Mouse (Mus musculus) liver, postnatal 0 days (tissue): Measurements from ENCODE around the gene Slc22a14. TPM values are rescaled to one million over a fixed set of nuclear protein-coding genes. Genes with fewer than 3 reads are reported as not detected.

Experiments
- ATAC-seq: fragments of 200-750 bp; cut with Nextera tagmentation; 2 replicates; pipeline ENCODE4 v1.8.0; 2017; ENCODE audit warnings: mild to moderate bottlenecking, moderate library complexity
- DNase-seq: peaks from one replicate; pipeline ENCODE4 v3.0.0-alpha.2; 2016
- H3K27ac ChIP-seq: fragments of 300-500 bp; sonication (generic); 2 replicates; pipeline ENCODE4 v1.5.1; 2014; ENCODE audit warnings: antibody characterized with exemption, moderate library complexity, mild to moderate bottlenecking, low read depth
- H3K27me3 ChIP-seq: fragments of 300-500 bp; sonication (generic); 2 replicates; pipeline ENCODE4 v1.6.1; 2014; ENCODE audit warnings: low read length, control low read depth, mixed read lengths; ENCODE audit not compliant: insufficient read depth
- H3K36me3 ChIP-seq: fragments of 300-500 bp; sonication (generic); replicated peaks from 2 replicates; pipeline ENCODE4 v1.6.1; 2014; ENCODE audit warnings: mild to moderate bottlenecking, control low read depth, low read length, moderate library complexity, mixed read lengths; ENCODE audit not compliant: insufficient read depth
- H3K4me1 ChIP-seq: fragments of 300-500 bp; sonication (generic); 2 replicates; pipeline ENCODE4 v1.6.1; 2014; ENCODE audit warnings: antibody characterized with exemption, mild to moderate bottlenecking, control low read depth; ENCODE audit not compliant: insufficient read depth
- H3K4me2 ChIP-seq: fragments of 300-500 bp; sonication (generic); 2 replicates; pipeline ENCODE4 v1.6.1; 2014; ENCODE audit warnings: low read depth, mild to moderate bottlenecking, low read length, moderate library complexity, mixed read lengths
- H3K4me3 ChIP-seq: fragments of 300-500 bp; sonication (generic); 2 replicates; pipeline ENCODE4 v1.5.1; 2014; ENCODE audit warnings: low read depth, low read length
- H3K9ac ChIP-seq: fragments of 300-500 bp; sonication (generic); replicated peaks from 2 replicates; pipeline ENCODE4 v1.6.1; 2014; ENCODE audit warnings: mild to moderate bottlenecking, moderate library complexity
- H3K9me3 ChIP-seq: fragments of 300-500 bp; sonication (generic); 2 replicates; pipeline ENCODE4 v1.6.1; 2016; ENCODE audit warnings: mild to moderate bottlenecking, control low read depth, low read length, mixed read lengths
- CTCF ChIP-seq: sonication (generic); IDR thresholded peaks from 2 replicates; pipeline ENCODE4 v1.5.1; 2016; ENCODE audit warnings: antibody characterized with exemption, low read depth
- EP300 ChIP-seq: IDR thresholded peaks from 2 replicates; pipeline ENCODE4 v1.6.1; 2016; ENCODE audit warnings: antibody characterized with exemption, low read depth, mild to moderate bottlenecking
- whole genome bisulfite sequencing: fragments of 180-500 bp; shearing (Covaris S2); extraction: QIAGEN DNeasy Blood & Tissue Kit; methylation state at CpG from one replicate; pipeline ENCODE4 v1.1.7; 2014; ENCODE audit not compliant: insufficient replicate concordance; 5-methylcytosine and 5-hydroxymethylcytosine counted together
- polyA plus RNA-seq: library from polyadenylated mRNA; unstranded; fragments of >200 nt; fragmentation: Nextera tagmentation; extraction: Ambion mirVana; gene quantifications from 2 replicates; pipeline ENCODE4 v1.2.1, GENCODE M21; 2015

Slc22a14 gene
- polyA plus RNA-seq, 1 experiment from 2014 or later: not detected

DNA sequence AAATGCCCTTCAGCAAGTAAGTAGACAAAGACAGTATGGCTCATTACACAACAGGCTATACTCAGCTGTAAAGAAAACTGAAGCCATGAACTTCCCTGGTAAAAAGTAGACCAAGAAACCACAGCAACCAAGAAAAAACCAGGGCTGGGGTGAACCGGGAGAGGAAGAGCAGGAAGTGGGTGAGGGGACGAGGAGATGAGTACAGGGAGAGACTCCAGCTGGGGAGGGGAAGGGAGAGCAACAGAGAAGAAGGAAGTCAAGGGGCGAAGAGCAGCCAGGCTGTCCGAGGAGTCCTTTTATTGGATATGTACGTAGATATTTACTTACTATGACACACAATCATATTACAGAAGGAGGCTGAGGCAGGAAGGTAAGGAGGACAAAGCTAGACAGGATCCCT is 117.4 kb downstream of the Slc22a14 start:
- Histone ChIP-seq H3K27ac (peak overlapping the region; percentile 23), H3K4me3 (no peak overlapping the region), H3K4me2 (no peak overlapping the region), H3K36me3 (peaks cover 31% of the 10 kb centered on the region), H3K9me3 (no peaks in the 10 kb centered on the region), H3K4me1 (no peaks in the 10 kb centered on the region), H3K9ac (no peak overlapping the region), H3K27me3 (no peaks in the 10 kb centered on the region)
- ATAC-seq: no peak
- no peak for DNase-seq
- TF ChIP-seq EP300 (no peak), CTCF (no peak)
- WGBS: 45% methylated on average over 5 of the region's 5 CpGs

DNA sequence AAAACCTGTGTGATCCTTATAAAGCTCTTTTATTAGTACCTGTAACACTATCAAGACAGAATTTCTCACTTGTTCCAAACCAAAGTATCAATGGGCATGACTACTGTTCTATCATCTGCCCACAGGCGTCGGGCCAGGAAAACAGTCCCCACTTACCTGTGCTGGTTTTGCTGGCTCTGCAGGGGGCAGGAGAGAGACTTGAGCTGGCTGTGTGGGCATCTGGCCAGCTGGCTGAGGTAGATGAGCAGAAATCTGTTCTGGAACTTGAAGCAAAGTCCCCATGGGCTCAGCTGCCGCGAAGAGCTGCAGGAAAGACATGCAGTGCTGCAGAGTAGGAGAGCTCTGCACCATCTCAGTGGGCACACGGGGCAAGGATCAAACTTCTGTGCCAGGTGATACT is 118.5 kb downstream of the Slc22a14 start:
- H3K9me3 ChIP-seq: no peaks in the 10 kb centered on the region

DNA sequence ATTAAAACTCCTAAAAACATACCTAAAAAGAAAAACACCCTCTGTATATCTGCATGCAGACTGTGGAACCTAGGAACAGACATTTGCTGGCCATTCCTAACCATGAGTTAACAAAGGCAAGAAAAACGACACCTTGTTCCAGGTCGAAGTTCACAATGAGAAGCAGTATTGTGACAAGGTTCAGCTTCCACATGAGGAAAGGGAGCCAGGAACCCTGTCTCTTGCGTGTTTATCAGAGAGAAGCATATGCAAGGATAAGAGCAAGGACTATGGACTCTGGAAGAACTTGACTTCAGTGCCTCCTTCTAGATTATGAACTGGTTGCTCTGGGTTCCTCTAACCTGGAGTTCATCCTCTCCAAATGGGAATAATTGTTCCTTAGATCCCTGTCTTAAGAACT is 121.4 kb downstream of the Slc22a14 start:
- no peaks in the 10 kb centered on the region for H3K4me1 ChIP-seq
- H3K9me3 ChIP-seq: no peaks in the 10 kb centered on the region
- peaks cover 41% of the 10 kb centered on the region for H3K36me3 ChIP-seq
- TF ChIP-seq CTCF (no peak), EP300 (no peak)
- no peak overlapping the region for H3K4me2 ChIP-seq
- DNase-seq (no peak), ATAC-seq (no peak)
- H3K4me3 ChIP-seq: no peak overlapping the region
- no peaks in the 10 kb centered on the region for H3K27me3 ChIP-seq
- 81% methylated on average over 3 of the region's 3 CpGs for WGBS
- no peak overlapping the region for H3K9ac ChIP-seq
- no peak overlapping the region for H3K27ac ChIP-seq

More for the DNA sequence above, 118.5 kb downstream of the Slc22a14 start:
- 84% methylated on average over 5 of the region's 5 CpGs for WGBS
- DNase-seq (peak; percentile 24), ATAC-seq (no peak)
- Histone ChIP-seq H3K36me3 (peaks cover 31% of the 10 kb centered on the region), H3K4me1 (no peaks in the 10 kb centered on the region), H3K27me3 (no peaks in the 10 kb centered on the region), H3K4me2 (no peak overlapping the region), H3K27ac (no peak overlapping the region), H3K4me3 (no peak overlapping the region), H3K9ac (no peak overlapping the region)
- peak; percentile 36 for TF ChIP-seq CTCF
- TF ChIP-seq EP300: no peak

DNA sequence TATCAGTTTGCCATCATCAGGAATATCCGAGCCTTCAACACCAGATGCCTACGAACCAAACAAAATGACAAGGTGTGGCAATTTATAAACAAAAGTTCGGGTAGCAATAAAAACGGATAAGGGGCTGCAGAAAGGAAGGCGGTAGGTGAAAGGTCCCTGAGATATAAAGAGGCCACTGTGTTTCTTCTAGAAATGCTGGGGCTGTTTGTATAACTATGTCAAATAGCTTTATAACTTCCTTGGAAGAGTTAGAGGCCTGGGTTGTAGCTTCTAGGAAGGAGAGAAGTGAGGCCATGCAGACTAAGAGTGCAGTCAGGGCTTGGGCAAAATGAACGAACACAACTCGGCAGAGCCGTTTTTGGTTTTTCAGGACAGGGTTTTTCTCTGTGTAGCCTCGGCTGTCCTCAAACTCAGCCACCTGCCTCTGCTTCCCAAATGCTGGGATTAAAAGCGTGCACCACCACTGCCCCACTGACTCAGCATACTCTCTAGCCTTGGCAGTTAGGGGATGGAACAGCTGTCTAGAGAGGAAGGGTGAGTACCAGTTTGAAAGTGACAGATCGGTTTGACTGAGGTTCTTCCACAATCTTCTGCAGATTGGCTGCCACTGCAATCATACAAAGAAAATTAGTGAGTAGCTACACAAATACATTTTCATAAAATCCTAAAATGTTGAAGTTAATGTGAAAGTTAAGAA is 124.0 kb downstream of the Slc22a14 start:
- Histone ChIP-seq H3K4me3 (no peak overlapping the region), H3K27me3 (no peaks in the 10 kb centered on the region), H3K4me1 (no peaks in the 10 kb centered on the region), H3K36me3 (peaks cover 42% of the 10 kb centered on the region), H3K4me2 (no peak overlapping the region), H3K9me3 (no peaks in the 10 kb centered on the region), H3K9ac (no peak overlapping the region), H3K27ac (no peak overlapping the region)
- ATAC-seq: no peak
- 82% methylated on average over 11 of the region's 11 CpGs for WGBS
- no peak for DNase-seq
- TF ChIP-seq EP300 (no peak), CTCF (no peak)

DNA sequence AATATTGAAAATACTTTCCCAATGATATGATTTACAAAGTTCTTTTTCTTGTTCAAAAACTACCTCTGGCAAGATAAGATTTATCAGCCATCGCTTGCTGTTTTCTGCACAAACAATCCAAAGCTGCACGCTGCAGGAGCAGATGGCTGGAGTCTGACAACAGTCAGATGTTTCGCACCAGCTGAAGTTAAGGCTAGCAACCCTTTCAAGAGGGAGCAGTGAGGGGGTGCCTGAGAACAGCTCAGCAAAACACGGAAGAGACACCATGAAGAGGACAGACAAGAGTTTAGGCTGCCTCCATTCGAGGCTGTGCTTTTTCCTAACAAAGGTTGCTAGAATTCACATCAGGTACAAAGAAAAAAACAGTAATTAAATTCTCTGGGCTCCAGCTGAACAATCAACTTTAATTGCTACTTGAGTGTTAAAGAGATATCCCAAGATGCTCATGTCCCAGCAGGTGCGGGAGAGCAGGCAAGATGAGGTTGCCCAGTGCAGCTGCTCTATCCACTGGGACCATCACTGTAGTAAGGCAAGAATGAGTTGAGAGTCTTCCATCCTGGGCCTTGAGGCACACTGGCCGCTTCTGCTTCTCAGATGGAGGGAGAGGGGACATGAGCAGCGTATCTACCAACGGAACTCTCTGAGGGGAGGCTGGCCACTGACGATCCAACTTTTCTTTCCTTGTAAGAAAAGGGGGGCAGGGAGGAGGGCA is 124.9 kb downstream of the Slc22a14 start:
- 83% methylated on average over 10 of the region's 10 CpGs for WGBS
- Histone ChIP-seq H3K27me3 (no peaks in the 10 kb centered on the region), H3K4me2 (no peak overlapping the region), H3K36me3 (peaks cover 41% of the 10 kb centered on the region), H3K4me1 (no peaks in the 10 kb centered on the region), H3K4me3 (no peak overlapping the region), H3K9me3 (no peaks in the 10 kb centered on the region), H3K27ac (no peak overlapping the region), H3K9ac (no peak overlapping the region)
- TF ChIP-seq EP300: no peak
- TF ChIP-seq CTCF: no peak
- DNase-seq: no peak
- no peak for ATAC-seq

DNA sequence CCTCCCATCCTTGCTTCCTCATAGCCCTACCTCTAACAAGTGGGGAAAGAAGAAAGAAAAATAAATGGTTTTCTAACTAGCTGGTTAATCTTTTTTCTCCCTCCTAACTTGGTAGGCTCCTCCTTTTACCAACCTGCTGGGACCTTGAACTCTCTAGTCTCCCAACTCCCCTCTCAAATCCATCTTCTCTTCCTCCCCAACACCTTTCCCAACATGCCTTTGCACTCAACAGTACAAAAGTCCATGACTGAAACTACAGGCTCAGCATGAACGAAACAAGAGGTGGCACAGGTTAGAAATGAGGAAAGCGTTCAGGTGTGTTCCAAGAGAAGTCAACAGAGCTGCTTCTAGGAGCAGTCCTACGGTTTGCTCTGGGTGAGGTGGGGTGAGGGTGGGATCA is 126.1 kb downstream of the Slc22a14 start:
- ATAC-seq: no peak
- 87% methylated on average over 3 of the region's 3 CpGs for WGBS
- no peak overlapping the region for H3K27ac ChIP-seq
- no peak overlapping the region for H3K4me3 ChIP-seq
- DNase-seq: no peak
- no peaks in the 10 kb centered on the region for H3K9me3 ChIP-seq
- peaks cover 35% of the 10 kb centered on the region for H3K36me3 ChIP-seq
- H3K27me3 ChIP-seq: no peaks in the 10 kb centered on the region
- H3K4me2 ChIP-seq: no peak overlapping the region
- H3K4me1 ChIP-seq: no peaks in the 10 kb centered on the region
- TF ChIP-seq CTCF (no peak), EP300 (no peak)
- H3K9ac ChIP-seq: no peak overlapping the region
